Mouse (Mus musculus) CH12.LX (cell line): ENCODE data around the gene Kcnk6. TPM values are rescaled to one million over a fixed set of nuclear protein-coding genes. Genes with fewer than 3 reads are reported as not detected.
"Not testable (repeated sequence)": the region's sequence is repeated elsewhere in the genome, so short reads cannot be mapped to it uniquely, and the experiment has no call there.

Experiments used
- DNase-seq: peaks from one replicate; pipeline ENCODE4 v3.0.0-alpha.2; 2013; ENCODE audit errors: extremely low read depth
- H3K27ac ChIP-seq: 2 replicates; pipeline ENCODE4 v1.5.1; 2012; ENCODE audit warnings: low read depth, mild to moderate bottlenecking, control low read depth, moderate library complexity; ENCODE audit not compliant: insufficient read depth
- H3K27me3 ChIP-seq: replicated peaks from 2 replicates; pipeline ENCODE3; 2012; ENCODE audit warnings: inconsistent platforms
- H3K36me3 ChIP-seq, 2 experiments: replicated peaks in 1 of 2; 2 replicates each; pipeline versions ENCODE3 to v1.6.1; 2012; ENCODE audit warnings: inconsistent platforms in 1 of 2, low read length in 1 of 2, mild to moderate bottlenecking in 1 of 2, mixed read lengths in 1 of 2, moderate library complexity in 1 of 2; ENCODE audit not compliant: control insufficient read depth in 1 of 2, insufficient read depth in 1 of 2
- H3K4me1 ChIP-seq, 2 experiments: 2 replicates each; pipeline ENCODE4 v1.6.1; 2012; ENCODE audit warnings: inconsistent platforms in 1 of 2, moderate library complexity in 1 of 2; ENCODE audit not compliant: insufficient read depth in 2 of 2, control insufficient read depth in 1 of 2
- H3K4me2 ChIP-seq: 2 replicates; pipeline ENCODE4 v1.6.1; 2012; ENCODE audit warnings: low read depth, mild to moderate bottlenecking, control low read depth; ENCODE audit not compliant: poor library complexity, insufficient read depth, severe bottlenecking
- H3K4me3 ChIP-seq, 3 experiments: fragments of 150-350 bp in 1 of 3; sonication (generic) in 1 of 3; replicated peaks in 1 of 3; 2 replicates each; pipeline versions ENCODE3 to v1.5.1; 2011 to 2012; ENCODE audit warnings: low read depth in 2 of 3, low read length in 2 of 3, mild to moderate bottlenecking in 2 of 3, moderate library complexity in 2 of 3, control low read depth in 1 of 3, improper control_type of control experiment in 1 of 3, inconsistent platforms in 1 of 3, mixed read lengths in 1 of 3; ENCODE audit not compliant: poor library complexity in 1 of 3
- H3K79me2 ChIP-seq: replicated peaks from 2 replicates; pipeline ENCODE4 v1.6.1; 2012; ENCODE audit warnings: mild to moderate bottlenecking, moderate library complexity; ENCODE audit not compliant: control insufficient read depth, poor library complexity, insufficient read depth, severe bottlenecking; ENCODE audit errors: extremely low read depth
- H3K9ac ChIP-seq: 2 replicates; pipeline ENCODE4 v1.6.1; 2012; ENCODE audit warnings: low read depth, mild to moderate bottlenecking, control low read depth, moderate library complexity; ENCODE audit not compliant: insufficient read depth
- H3K9me3 ChIP-seq: replicated peaks from 2 replicates; pipeline ENCODE3; 2012; ENCODE audit warnings: low read length, inconsistent platforms, mixed read lengths
- BHLHE40 ChIP-seq: IDR thresholded peaks from 2 replicates; pipeline ENCODE4 v1.6.1; 2011; ENCODE audit warnings: mild to moderate bottlenecking, low read depth, low read length, improper control_type of control experiment
- CTCF ChIP-seq, 2 experiments: IDR thresholded peaks in 1 of 2; conservative IDR thresholded peaks in 1 of 2; 2 replicates each; pipeline ENCODE4 v1.5.1; 2011 to 2012; ENCODE audit warnings: low read depth in 2 of 2, low read length in 2 of 2, improper control_type of control experiment in 1 of 2, inconsistent platforms in 1 of 2, mild to moderate bottlenecking in 1 of 2, moderate library complexity in 1 of 2
- E2F4 ChIP-seq: IDR thresholded peaks from 2 replicates; pipeline ENCODE4 v1.6.1; 2011; ENCODE audit warnings: low read depth, low read length, improper control_type of control experiment; ENCODE audit not compliant: insufficient replicate concordance
- ELF1 ChIP-seq: IDR thresholded peaks from 2 replicates; pipeline ENCODE4 v1.6.1; 2014; ENCODE audit warnings: low read depth, mild to moderate bottlenecking, inconsistent platforms, low read length, improper control_type of control experiment
- EP300 ChIP-seq: IDR thresholded peaks from 2 replicates; pipeline ENCODE4 v1.6.1; 2011; ENCODE audit warnings: low read length, improper control_type of control experiment
- ETS1 ChIP-seq: conservative IDR thresholded peaks from 2 replicates; pipeline ENCODE4 v1.6.1; 2012; ENCODE audit warnings: low read depth, mild to moderate bottlenecking, inconsistent platforms, low read length, improper control_type of control experiment, moderate library complexity
- GABPA ChIP-seq: IDR thresholded peaks from 2 replicates; pipeline ENCODE4 v1.6.1; 2012; ENCODE audit warnings: low read depth, low read length, improper control_type of control experiment, inconsistent platforms; ENCODE audit not compliant: insufficient replicate concordance
- IRF4 ChIP-seq: IDR thresholded peaks from 2 replicates; pipeline ENCODE4 v1.6.1; 2014; ENCODE audit warnings: low read depth, mild to moderate bottlenecking, inconsistent platforms, low read length, improper control_type of control experiment
- JUN ChIP-seq: IDR thresholded peaks from 2 replicates; pipeline ENCODE4 v1.6.1; 2011; ENCODE audit warnings: low read depth, mild to moderate bottlenecking, low read length, improper control_type of control experiment, moderate library complexity; ENCODE audit not compliant: insufficient read depth
- JUND ChIP-seq: conservative IDR thresholded peaks from 2 replicates; pipeline ENCODE4 v1.6.1; 2011; ENCODE audit warnings: low read depth, low read length, improper control_type of control experiment
- MEF2A ChIP-seq: IDR thresholded peaks from 2 replicates; pipeline ENCODE4 v1.6.1; 2014; ENCODE audit warnings: low read depth, mild to moderate bottlenecking, inconsistent platforms, low read length, improper control_type of control experiment, borderline replicate concordance
- MYC ChIP-seq: IDR thresholded peaks from 2 replicates; pipeline ENCODE4 v1.6.1; 2011; ENCODE audit warnings: low read depth, mild to moderate bottlenecking, improper control_type of control experiment, low read length
- NELFE ChIP-seq: IDR thresholded peaks from 2 replicates; pipeline ENCODE4 v1.6.1; 2011; ENCODE audit warnings: low read depth, low read length, improper control_type of control experiment
- NRF1 ChIP-seq: IDR thresholded peaks from 2 replicates; pipeline ENCODE4 v1.6.1; 2014; ENCODE audit warnings: low read depth, mild to moderate bottlenecking, inconsistent platforms, low read length, improper control_type of control experiment, moderate library complexity
- POLR2A ChIP-seq: IDR thresholded peaks from 2 replicates; pipeline ENCODE4 v1.6.1; 2011; ENCODE audit warnings: low read depth, mild to moderate bottlenecking, improper control_type of control experiment, low read length
- RAD21 ChIP-seq: IDR thresholded peaks from 2 replicates; pipeline ENCODE4 v1.6.1; 2011; ENCODE audit warnings: low read depth, mild to moderate bottlenecking, low read length, improper control_type of control experiment, moderate library complexity
- RCOR1 ChIP-seq: conservative IDR thresholded peaks from 2 replicates; pipeline ENCODE4 v1.6.1; 2012; ENCODE audit warnings: low read depth, mild to moderate bottlenecking, inconsistent platforms, low read length, improper control_type of control experiment
- SIN3A ChIP-seq: IDR thresholded peaks from 2 replicates; pipeline ENCODE4 v1.6.1; 2012; ENCODE audit warnings: low read length, improper control_type of control experiment, inconsistent platforms
- SMC3 ChIP-seq: IDR thresholded peaks from 2 replicates; pipeline ENCODE4 v1.6.1; 2011; ENCODE audit warnings: low read depth, low read length, improper control_type of control experiment
- TCF12 ChIP-seq: IDR thresholded peaks from 2 replicates; pipeline ENCODE4 v1.6.1; 2014; ENCODE audit warnings: low read depth, mild to moderate bottlenecking, inconsistent platforms, low read length, improper control_type of control experiment
- USF1 ChIP-seq: IDR thresholded peaks from 2 replicates; pipeline ENCODE4 v1.6.1; 2014; ENCODE audit warnings: low read depth, mild to moderate bottlenecking, inconsistent platforms, low read length, improper control_type of control experiment
- USF2 ChIP-seq: conservative IDR thresholded peaks from 2 replicates; pipeline ENCODE4 v1.6.1; 2011; ENCODE audit warnings: low read depth, low read length, improper control_type of control experiment
- ZC3H11A ChIP-seq: IDR thresholded peaks from 2 replicates; pipeline ENCODE4 v1.6.1; 2012; ENCODE audit warnings: low read depth, mild to moderate bottlenecking, inconsistent platforms, low read length, improper control_type of control experiment
- ZKSCAN1 ChIP-seq: IDR thresholded peaks from 2 replicates; pipeline ENCODE4 v1.6.1; 2012; ENCODE audit warnings: low read depth, inconsistent platforms, low read length, improper control_type of control experiment, borderline replicate concordance
- dilution Hi-C: fragments of 300-500 bp; cut with MboI; formaldehyde crosslinking; loops from 2 replicates; pipeline ENCODE4 v1.14.3; 2020; ENCODE audit warnings: low sequenced_read_pairs; ENCODE audit not compliant: extremely low pct_unique_long_range_greater_than_20kb, extremely low pct_ligation_motif_present
- in situ Hi-C: fragments of 300-500 bp; cut with MboI; formaldehyde crosslinking; loops from 3 replicates; pipeline ENCODE4 v1.14.3; 2019; ENCODE audit warnings: low sequenced_read_pairs, low pct_ligation_motif_present, low pct_unique_long_range_greater_than_20kb, mixed read lengths
- polyA plus RNA-seq: library from polyadenylated mRNA; unstranded; fragments of >175 nt; gene quantifications from 2 replicates; pipeline ENCODE4 v1.2.1, GENCODE M21; 2012; ENCODE audit warnings: low read depth; ENCODE audit not compliant: insufficient read length
- total RNA-seq, 2 experiments: library from RNA; depleted of rRNA; stranded (reverse); fragments of 300-350 nt in 1 of 2; fragments of >200 nt in 1 of 2; gene quantifications; 2 replicates each; pipeline ENCODE4 v1.2.3; 2012 to 2014

Kcnk6 gene
- total and polyA plus RNA-seq, 3 experiments: 1.9 to 4.0 (median 2.2) TPM

DNA sequence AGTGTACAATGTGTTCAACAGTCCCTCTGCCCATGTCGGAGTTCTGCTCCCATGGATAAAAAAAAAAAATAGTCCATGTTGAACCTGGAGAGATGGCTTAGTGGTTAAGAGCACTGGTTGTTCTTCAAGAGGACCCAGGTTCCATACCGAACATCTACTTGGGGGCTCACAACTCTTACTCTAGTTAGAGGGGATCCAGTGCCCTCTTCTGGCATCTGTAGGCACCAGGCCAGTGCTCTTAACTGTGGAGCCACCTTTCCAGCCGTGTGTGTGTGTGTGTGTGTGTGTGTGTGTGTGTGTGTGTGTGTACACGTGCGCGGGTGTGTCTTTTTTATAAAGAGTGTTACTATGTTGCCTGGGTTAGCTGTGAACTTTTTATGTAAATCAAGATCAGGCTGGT, 29.7 kb downstream of the Kcnk6 start:
- no peak overlapping the region for H3K4me3 ChIP-seq
- TF ChIP-seq ETS1 (no peak), TCF12 (no peak), USF1 (no peak), ELF1 (no peak), POLR2A (no peak), JUN (no peak), SMC3 (peak; percentile 50), ZC3H11A (no peak), NRF1 (no peak), CTCF (conservative IDR thresholded peaks at IDR 0.05 in 1 of 2, IDR thresholded peaks at IDR 0.05 in 1 of 2; ENCODE audit: low read depth in 2 of 2, low read length in 2 of 2) (peak in 1 of 2 experiments; percentile 51; a peak in 2 of 4 replicates), RAD21 (peak; percentile 42), IRF4 (no peak), JUND (no peak), USF2 (no peak), SIN3A (no peak), NELFE (no peak), MEF2A (no peak), EP300 (no peak), GABPA (no peak), E2F4 (no peak), MYC (no peak), ZKSCAN1 (no peak), RCOR1 (no peak), BHLHE40 (0 out of 2 replicates have a peak, but pooled peaks have one; percentile 10)
- TF ChIP-seq, all 38 proteins: peak for 4
- no peak for DNase-seq
- in situ Hi-C loops: no loop called here
- Histone ChIP-seq H3K9ac (no peak overlapping the region), H3K27me3 (no peaks in the 10 kb centered on the region), H3K4me1 (no peaks in the 10 kb centered on the region), H3K9me3 (no peaks in the 10 kb centered on the region), H3K79me2 (no peaks in the 10 kb centered on the region), H3K36me3 (no peaks in the 10 kb centered on the region), H3K4me2 (no peak overlapping the region), H3K27ac (no peak overlapping the region)
- dilution Hi-C loops: no loop called here

DNA sequence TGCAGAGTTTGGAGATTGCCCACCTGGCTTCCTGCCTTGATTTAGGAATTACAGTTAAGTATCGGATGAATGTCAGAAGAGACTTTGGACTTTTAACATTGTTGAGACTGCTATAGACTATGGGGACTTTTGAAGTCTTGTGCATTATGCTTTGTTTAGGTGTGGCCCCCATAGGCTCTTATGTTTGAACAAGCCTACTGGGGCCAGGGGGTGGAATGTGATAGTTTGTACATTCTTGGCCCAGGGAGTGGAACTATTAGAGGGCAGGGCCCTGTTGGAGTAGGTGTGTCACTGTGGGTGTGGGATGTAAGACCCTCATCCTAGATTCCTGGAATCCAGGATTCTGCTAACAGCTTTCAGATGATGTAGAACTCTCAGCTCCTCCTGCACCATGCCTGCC, 38.1 kb downstream of the Kcnk6 start:
- dilution Hi-C loops, H3K4me3 ChIP-seq, H3K36me3 ChIP-seq, H3K9me3 ChIP-seq, in situ Hi-C loops, H3K9ac ChIP-seq, H3K79me2 ChIP-seq, H3K4me2 ChIP-seq, H3K27me3 ChIP-seq, H3K4me1 ChIP-seq, DNase-seq, H3K27ac ChIP-seq: not testable (repeated sequence)

DNA sequence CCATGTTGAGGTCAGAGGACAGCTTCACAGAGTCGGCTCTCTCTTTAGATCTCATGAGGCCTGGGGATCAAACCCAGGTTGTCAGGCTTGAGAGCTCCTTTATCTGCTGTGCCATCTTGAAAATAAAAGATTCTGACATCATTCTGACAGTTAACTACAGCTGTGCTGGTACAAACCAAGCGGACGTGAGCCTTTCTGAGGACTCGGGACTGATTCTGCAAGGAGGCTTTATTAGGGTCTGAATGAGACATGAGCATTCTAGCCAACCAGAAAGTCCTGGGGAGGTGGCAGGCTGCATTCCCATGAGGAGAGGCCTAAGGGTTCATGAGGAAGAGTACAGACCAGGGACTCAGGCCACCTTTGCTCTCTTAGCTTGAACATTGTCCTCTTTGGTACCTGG, 51.0 kb downstream of the Kcnk6 start:
- H3K4me3 ChIP-seq, in situ Hi-C loops, H3K27ac ChIP-seq, dilution Hi-C loops, H3K9me3 ChIP-seq, H3K4me2 ChIP-seq, H3K27me3 ChIP-seq, H3K9ac ChIP-seq, DNase-seq: not testable (repeated sequence)
- H3K36me3 ChIP-seq: peaks cover 14 to 25% of the 10 kb centered on the region in 2 experiments
- H3K4me1 ChIP-seq: peaks cover 4 to 14% of the 10 kb centered on the region in 2 experiments; a peak in 3 of 4 replicates
- H3K79me2 ChIP-seq: peaks cover 37% of the 10 kb centered on the region
